Mouse (Mus musculus) c-Kit-negative CD71-positive TER-119-positive erythroid progenitor cells, embryonic 14.5 days (primary cell): ENCODE data around the gene Hsd17b7.

ENCODE experiments used
- DNase-seq: peaks from one replicate; pipeline ENCODE4 v3.0.0-alpha.2; 2013; ENCODE audit warnings: low read depth, low spot score

The Hsd17b7 gene

DNA sequence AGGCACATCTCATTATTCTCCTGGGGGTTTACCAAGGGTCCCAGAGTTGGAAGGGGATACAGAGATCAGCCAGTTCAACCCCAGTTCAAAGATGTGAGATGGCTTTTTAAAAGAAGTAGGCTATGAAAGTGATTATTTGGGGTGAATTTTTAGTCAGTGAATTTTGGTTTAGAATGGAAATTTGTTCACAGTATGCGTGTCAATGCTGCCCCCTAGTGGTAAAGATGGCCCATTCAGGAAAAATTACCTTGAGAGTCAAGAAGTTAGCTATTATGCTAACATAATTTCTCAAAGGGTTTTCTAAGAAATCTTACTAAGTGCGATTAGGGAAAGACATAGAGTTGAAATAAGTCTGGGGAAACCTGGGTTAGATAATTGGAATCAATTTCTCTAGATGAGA is 29.7 kb downstream of the Hsd17b7 start:
- DNase-seq: peak; percentile 8

GRCm38 (mm10) chr1:169934005-169934725 is 34.9 kb downstream of the Hsd17b7 start:
- DNase-seq: no peak

DNA sequence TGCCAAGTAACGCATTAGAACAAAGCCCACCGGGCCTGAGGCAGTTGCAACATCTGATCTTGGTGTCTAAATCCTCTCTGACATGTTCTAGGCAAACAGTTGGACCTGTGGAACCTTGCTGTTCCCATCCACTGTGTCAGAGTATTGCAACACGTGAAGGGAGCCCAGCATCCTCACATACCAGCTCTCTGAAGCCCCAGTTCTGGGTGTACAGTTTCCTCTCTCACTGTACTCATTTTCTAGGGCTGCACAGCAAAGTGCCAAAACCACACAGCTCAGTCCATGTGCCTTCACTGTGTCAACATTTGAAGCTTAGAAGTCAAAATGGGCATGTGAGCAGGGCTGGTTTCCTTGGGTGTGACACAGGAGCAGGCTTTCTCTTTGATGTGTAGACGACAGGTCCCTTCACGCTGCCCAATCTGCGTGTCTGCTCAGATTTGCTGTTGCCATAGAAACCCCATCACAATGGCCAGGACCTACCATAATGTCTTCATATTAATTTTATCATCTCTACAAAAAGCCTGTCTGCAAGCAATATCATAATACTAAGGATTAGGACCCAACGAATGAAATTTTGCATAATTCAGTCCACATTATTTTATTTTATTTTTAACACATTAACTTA is 36.8 kb downstream of the Hsd17b7 start:
- DNase-seq: no peak

DNA sequence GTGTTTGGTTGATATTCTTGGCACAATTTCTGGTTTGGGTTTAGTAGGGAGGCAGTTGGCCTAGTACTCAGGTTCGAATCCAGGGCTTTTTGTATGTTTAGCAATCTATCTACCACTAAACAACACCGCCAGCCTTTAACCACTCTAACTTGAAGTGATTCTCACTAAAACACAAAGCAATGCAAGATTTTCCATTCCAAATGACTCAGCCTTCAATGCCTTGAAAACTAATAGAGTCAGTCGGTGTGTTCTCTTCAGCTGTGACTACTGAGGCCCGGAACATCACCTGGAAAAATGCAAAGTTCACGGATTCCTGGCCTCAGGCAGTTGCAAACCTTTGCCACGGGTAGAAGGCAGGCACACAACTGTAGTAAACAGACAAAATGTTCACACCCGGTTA is 37.3 kb downstream of the Hsd17b7 start:
- DNase-seq: no peak

DNA sequence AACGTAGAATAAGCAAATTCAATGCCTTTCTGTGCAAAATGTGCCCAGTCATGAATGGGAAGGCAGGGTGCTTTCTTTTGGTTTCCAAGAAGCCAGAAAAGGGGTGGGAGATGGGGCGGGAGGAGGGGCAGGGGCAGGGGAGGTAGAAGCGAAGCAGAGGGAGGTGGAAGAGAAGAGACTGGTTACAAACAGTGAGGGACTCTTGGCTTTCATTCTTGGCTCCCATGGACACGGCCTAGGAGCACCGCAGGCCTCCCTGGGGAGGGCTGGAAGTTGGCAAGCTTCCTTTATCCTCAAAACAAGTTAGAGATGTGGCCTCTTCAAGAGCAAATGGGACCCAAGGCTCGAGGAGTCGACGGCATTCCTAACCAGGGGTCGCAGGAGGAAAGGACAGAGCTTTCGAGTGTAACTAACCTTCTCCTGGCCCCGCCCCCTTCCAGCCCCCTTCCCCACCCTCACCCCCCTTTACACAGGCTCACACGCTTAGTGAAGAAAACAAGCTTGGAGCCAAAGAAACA is 40.5 kb downstream of the Hsd17b7 start, which contains the start of gene Ccdc190:
TSS of gene Ccdc190 (plus strand) at position 195 of the 518 bp plus-strand sequence.
- DNase-seq: no peak

- no peak for DNase-seq
These were observed 41.2 kb downstream of the Hsd17b7 start for GRCm38 (mm10) chr1:169927753-169928369.

DNA sequence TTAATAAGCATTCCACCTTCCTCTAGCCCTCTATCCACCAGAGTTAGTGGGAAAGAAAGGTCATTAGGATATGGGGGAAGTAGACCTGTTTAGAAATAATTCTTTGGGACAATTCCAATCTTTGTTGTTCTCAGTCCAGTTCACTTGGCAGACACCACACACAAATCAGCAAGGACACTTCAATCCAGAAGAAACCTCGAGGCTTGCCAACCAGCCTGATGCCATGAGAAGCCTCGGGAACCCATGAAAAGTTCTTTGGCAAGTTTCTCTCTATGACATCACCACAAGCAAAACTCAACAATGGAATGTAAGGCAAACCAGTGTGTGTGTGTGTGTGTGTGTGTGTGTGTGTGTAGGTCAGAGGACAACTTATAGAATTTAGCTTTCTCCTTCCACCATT is 44.5 kb downstream of the Hsd17b7 start:
- no peak for DNase-seq

DNA sequence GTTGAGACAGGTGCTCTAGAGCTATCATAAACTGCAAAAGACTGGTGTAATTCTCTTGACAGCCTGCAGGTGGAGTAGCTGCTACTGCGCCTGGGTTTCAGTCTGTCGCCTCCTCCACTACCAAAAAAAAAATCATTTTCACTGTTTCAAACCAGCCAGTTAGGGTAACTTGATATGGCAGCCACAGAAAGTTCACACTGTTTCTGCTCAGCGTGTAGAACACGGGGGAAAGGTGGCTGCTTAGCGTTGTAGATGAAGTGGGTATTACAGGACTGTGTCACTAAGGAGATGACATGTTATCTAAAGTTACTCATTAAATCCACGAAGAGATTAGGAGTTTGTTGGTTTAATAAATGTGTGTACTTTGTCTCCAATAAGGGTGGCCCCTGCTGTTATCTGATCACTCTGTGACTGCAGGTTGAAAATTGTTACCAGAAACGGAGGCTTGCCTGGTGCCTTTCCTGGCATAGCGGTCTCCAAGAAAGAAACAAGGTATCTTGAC is 47.3 kb downstream of the Hsd17b7 start:
- no peak for DNase-seq

DNA sequence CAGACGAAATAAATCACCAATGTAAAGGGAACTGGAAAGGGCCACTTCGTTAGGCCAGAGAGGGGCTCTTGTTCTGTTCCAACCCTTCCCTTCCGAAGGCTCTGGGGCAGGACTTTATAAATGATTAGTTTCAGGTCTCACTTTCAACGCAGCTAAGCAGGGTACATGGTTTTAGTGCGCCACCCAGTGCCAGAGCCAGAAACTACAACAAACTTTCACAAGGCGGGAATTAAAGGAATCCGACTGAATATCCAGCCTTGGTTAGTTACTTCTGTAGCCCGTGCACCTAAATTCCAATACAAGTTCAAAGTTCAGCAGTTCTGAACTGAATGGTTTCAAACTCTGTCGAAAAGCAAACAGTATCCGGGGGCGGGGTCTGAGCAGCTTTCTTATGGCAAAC is 49.8 kb downstream of the Hsd17b7 start:
- DNase-seq: peak; percentile 26

DNA sequence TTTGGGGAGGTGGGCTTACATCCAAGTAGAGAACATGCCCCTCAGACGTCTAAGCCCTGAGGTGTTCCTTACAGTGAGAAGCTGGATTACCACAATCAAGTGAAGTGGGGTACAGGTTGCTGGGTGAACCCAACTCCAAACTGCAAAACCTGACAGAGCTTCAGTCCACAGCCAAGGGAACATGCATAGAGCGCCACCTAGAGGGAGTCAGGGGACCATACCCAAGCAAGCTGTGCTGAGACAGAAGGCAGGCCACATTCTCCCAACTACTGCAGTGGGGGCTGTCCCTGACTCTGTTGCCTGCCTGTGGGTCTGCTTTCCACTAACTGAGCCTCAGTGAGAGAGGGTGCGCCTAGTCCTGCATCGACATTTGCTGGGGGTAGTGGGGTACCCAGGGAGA is 51.0 kb downstream of the Hsd17b7 start:
- DNase-seq: no peak

GRCm38 (mm10) chr1:169917115-169917796 is 51.8 kb downstream of the Hsd17b7 start:
- DNase-seq: no peak

- no peak for DNase-seq
These were observed 52.4 kb downstream of the Hsd17b7 start for GRCm38 (mm10) chr1:169916659-169917058.

DNA sequence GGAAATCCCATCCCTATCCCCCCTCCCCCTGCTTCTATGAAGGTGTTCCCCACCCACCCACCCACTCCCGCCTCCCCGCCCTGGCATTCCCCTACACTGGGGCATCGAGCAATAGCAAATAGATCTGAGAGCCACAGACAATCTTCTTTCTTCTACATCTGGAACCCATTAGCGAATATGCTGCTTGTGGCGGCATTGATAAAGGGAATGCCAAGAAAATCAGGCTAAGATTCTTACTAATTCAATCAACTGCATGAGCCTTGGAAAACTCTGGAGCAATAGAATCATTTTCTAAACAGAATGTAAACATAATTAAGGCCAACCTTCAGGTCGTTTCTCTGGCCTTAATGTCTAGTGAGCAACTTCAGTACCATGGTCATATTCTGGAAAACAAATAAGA is 57.5 kb downstream of the Hsd17b7 start:
- DNase-seq: no peak

GRCm38 (mm10) chr1:169910751-169911150 is 58.3 kb downstream of the Hsd17b7 start:
- DNase-seq: no peak

GRCm38 (mm10) chr1:169909659-169910058 is 59.4 kb downstream of the Hsd17b7 start:
- no peak for DNase-seq

GRCm38 (mm10) chr1:169909163-169909562 is 59.9 kb downstream of the Hsd17b7 start:
- DNase-seq: no peak

- no peak for DNase-seq
These were observed 68.2 kb downstream of the Hsd17b7 start for GRCm38 (mm10) chr1:169900771-169901336.
